Mouse (Mus musculus): Measurements from ENCODE around the gene Mfap4. TPM values are rescaled to one million over a fixed set of nuclear protein-coding genes. Genes with fewer than 3 reads are reported as not detected.

Mfap4 gene
- polyA plus RNA-seq, 1 experiment from 2014 or later: 97.0 TPM

DNA sequence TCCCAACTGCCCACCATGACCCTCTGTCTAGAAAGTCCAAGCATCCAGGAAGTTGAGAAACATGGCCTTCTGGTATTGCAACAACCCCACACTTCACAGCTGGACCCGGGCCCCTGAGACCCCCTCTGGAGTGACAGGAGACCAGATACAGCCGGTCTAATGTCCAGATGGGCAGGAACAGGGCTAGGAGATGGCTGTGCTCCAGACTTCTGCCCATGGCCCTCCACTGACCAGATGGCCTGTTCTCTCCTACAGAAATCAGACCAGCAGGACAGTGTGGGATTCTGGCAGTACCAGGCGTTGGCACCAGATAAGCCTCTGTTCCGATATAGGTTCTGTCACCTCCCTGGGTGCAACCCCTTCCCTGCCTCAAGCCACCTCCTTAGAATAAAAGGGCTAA lies 16.7 kb upstream of the Mfap4 start:
- Histone ChIP-seq H3K4me1 (replicated peaks; ENCODE audit: control insufficient read depth, insufficient read depth, low read length) (no peaks in the 10 kb centered on the region), H3K9me3 (ENCODE audit: control insufficient read depth) (no peaks in the 10 kb centered on the region), H3K27me3 (replicated peaks; ENCODE audit: control insufficient read depth, insufficient read depth, low read length) (no peaks in the 10 kb centered on the region), H3K4me2 (replicated peaks; ENCODE audit: low read depth) (no peak overlapping the region), H3K27ac (ENCODE audit: low read depth, low read length) (no peak overlapping the region), H3K4me3 (ENCODE audit: low read depth, low read length) (no peak overlapping the region), H3K9ac (ENCODE audit: low read depth, low read length) (no peak overlapping the region), H3K36me3 (ENCODE audit: control insufficient read depth, insufficient read depth) (no peaks in the 10 kb centered on the region)
- ATAC-seq: no peak
- no peak for TF ChIP-seq CTCF (IDR thresholded peaks at IDR 0.05; ENCODE audit: low read depth)
- WGBS: 83% methylated on average over 4 of the region's 4 CpGs

GRCm38 (mm10) chr11:61469317-61469917 lies 15.8 kb upstream of the Mfap4 start:
- Histone ChIP-seq H3K4me1 (replicated peaks; ENCODE audit: control insufficient read depth, insufficient read depth, low read length) (no peaks in the 10 kb centered on the region), H3K27me3 (replicated peaks; ENCODE audit: control insufficient read depth, insufficient read depth, low read length) (no peaks in the 10 kb centered on the region), H3K9me3 (ENCODE audit: control insufficient read depth) (no peaks in the 10 kb centered on the region), H3K36me3 (ENCODE audit: control insufficient read depth, insufficient read depth) (no peaks in the 10 kb centered on the region), H3K27ac (ENCODE audit: low read depth, low read length) (no peak overlapping the region), H3K4me2 (replicated peaks; ENCODE audit: low read depth) (no peak overlapping the region), H3K9ac (ENCODE audit: low read depth, low read length) (no peak overlapping the region), H3K4me3 (ENCODE audit: low read depth, low read length) (no peak overlapping the region)
- peak; percentile 33; the same call in 1 of the 2 replicates for ATAC-seq
- WGBS: 38% methylated on average over 7 of the region's 7 CpGs
- TF ChIP-seq CTCF (IDR thresholded peaks at IDR 0.05; ENCODE audit: low read depth): no peak

- Histone ChIP-seq H3K9ac (ENCODE audit: low read depth, low read length) (no peak overlapping the region), H3K9me3 (ENCODE audit: control insufficient read depth) (no peaks in the 10 kb centered on the region), H3K4me2 (replicated peaks; ENCODE audit: low read depth) (no peak overlapping the region), H3K4me1 (replicated peaks; ENCODE audit: control insufficient read depth, insufficient read depth, low read length) (no peaks in the 10 kb centered on the region), H3K27me3 (replicated peaks; ENCODE audit: control insufficient read depth, insufficient read depth, low read length) (no peaks in the 10 kb centered on the region), H3K27ac (ENCODE audit: low read depth, low read length) (no peak overlapping the region), H3K36me3 (ENCODE audit: control insufficient read depth, insufficient read depth) (no peaks in the 10 kb centered on the region), H3K4me3 (ENCODE audit: low read depth, low read length) (no peak overlapping the region)
- no peak for ATAC-seq
- no peak for TF ChIP-seq CTCF (IDR thresholded peaks at IDR 0.05; ENCODE audit: low read depth)
Observed at GRCm38 (mm10) chr11:61470880-61471279, 14.4 kb upstream of the Mfap4 start.

- Histone ChIP-seq H3K27me3 (replicated peaks; ENCODE audit: control insufficient read depth, insufficient read depth, low read length) (no peaks in the 10 kb centered on the region), H3K4me2 (replicated peaks; ENCODE audit: low read depth) (no peak overlapping the region), H3K36me3 (ENCODE audit: control insufficient read depth, insufficient read depth) (no peaks in the 10 kb centered on the region), H3K4me1 (replicated peaks; ENCODE audit: control insufficient read depth, insufficient read depth, low read length) (no peaks in the 10 kb centered on the region), H3K4me3 (ENCODE audit: low read depth, low read length) (no peak overlapping the region), H3K27ac (ENCODE audit: low read depth, low read length) (no peak overlapping the region), H3K9me3 (ENCODE audit: control insufficient read depth) (no peaks in the 10 kb centered on the region), H3K9ac (ENCODE audit: low read depth, low read length) (no peak overlapping the region)
- WGBS: 59% methylated on average over 4 of the region's 4 CpGs
- no peak for TF ChIP-seq CTCF (IDR thresholded peaks at IDR 0.05; ENCODE audit: low read depth)
- ATAC-seq: no peak
Observed at GRCm38 (mm10) chr11:61473630-61474029, 11.6 kb upstream of the Mfap4 start.

GRCm38 (mm10) chr11:61476786-61477382 lies 8.3 kb upstream of the Mfap4 start:
- peak overlapping the region; percentile 51 for H3K4me2 ChIP-seq (replicated peaks; ENCODE audit: low read depth)
- WGBS: 29% methylated on average over 12 of the region's 12 CpGs
- H3K4me3 ChIP-seq (ENCODE audit: low read depth, low read length): no peak overlapping the region
- H3K27me3 ChIP-seq (replicated peaks; ENCODE audit: control insufficient read depth, insufficient read depth, low read length): no peaks in the 10 kb centered on the region
- no peaks in the 10 kb centered on the region for H3K36me3 ChIP-seq (ENCODE audit: control insufficient read depth, insufficient read depth)
- no peak overlapping the region for H3K9ac ChIP-seq (ENCODE audit: low read depth, low read length)
- no peaks in the 10 kb centered on the region for H3K9me3 ChIP-seq (ENCODE audit: control insufficient read depth)
- ATAC-seq: no peak
- H3K27ac ChIP-seq (ENCODE audit: low read depth, low read length): no peak overlapping the region
- TF ChIP-seq CTCF (IDR thresholded peaks at IDR 0.05; ENCODE audit: low read depth): no peak
- H3K4me1 ChIP-seq (replicated peaks; ENCODE audit: control insufficient read depth, insufficient read depth, low read length): no peaks in the 10 kb centered on the region

DNA sequence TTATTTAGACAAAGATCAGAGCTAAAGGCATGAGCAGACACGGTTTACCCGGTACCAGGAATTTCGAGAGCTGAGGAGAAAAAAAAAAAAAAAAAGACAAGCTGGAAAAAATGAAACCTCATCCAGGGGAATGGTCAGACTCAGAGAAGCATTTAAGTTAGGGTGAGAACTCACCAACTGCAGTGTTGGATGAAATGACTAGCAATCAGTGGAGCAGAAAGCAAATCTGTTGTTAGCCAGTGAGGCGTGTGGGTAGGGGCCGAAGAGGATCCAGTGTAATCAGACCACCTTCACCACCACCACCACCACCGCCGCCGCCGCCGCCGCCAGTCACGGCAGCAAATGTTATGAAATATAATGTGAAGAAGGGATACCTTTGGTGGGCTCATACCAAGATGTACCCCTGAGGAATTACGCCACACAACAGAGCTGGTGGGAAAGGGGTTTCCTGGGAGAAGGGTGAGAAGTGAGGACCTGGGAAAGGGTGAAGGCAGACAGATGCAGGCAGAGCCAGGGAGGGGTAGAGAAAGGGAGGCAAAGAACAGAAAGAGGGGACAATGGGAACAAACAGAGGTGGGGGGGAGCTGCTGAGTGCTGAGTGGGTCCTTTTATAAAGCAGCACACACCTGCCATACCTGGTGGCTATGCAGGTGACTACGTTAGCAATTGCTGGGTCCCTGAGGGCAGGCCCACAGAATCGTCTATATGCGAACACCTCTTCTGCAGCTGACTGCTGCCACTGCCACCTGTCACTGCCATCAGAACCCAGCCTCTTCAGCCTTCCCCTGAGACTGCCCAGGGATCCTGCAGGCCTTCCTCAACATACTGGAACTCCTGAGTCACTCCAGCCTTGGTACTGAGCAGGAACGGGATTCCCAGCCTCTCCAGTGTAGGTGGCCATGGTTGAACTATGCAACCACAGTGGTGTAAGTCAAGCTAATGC lies 7.4 kb upstream of the Mfap4 start:
- 69% methylated on average over 17 of the region's 17 CpGs for WGBS
- no peak overlapping the region for H3K4me3 ChIP-seq (ENCODE audit: low read depth, low read length)
- TF ChIP-seq CTCF (IDR thresholded peaks at IDR 0.05; ENCODE audit: low read depth): no peak
- H3K9me3 ChIP-seq (ENCODE audit: control insufficient read depth): no peaks in the 10 kb centered on the region
- H3K4me1 ChIP-seq (replicated peaks; ENCODE audit: control insufficient read depth, insufficient read depth, low read length): no peaks in the 10 kb centered on the region
- no peaks in the 10 kb centered on the region for H3K36me3 ChIP-seq (ENCODE audit: control insufficient read depth, insufficient read depth)
- no peak overlapping the region for H3K27ac ChIP-seq (ENCODE audit: low read depth, low read length)
- no peak overlapping the region for H3K9ac ChIP-seq (ENCODE audit: low read depth, low read length)
- no peaks in the 10 kb centered on the region for H3K27me3 ChIP-seq (replicated peaks; ENCODE audit: control insufficient read depth, insufficient read depth, low read length)
- no peak for ATAC-seq
- peak overlapping the region; percentile 51 for H3K4me2 ChIP-seq (replicated peaks; ENCODE audit: low read depth)

Measured in intestine, postnatal 0 days (tissue).